Mouse (Mus musculus): Measurements from ENCODE around the gene Nxpe4. TPM values are rescaled to one million over a fixed set of nuclear protein-coding genes. Genes with fewer than 3 reads are reported as not detected.

Gene Nxpe4
- polyA plus RNA-seq, 1 experiment from 2014 or later, result 9.3 TPM

GRCm38 (mm10) chr9:48182718-48183414, 21.0 kb downstream of the Nxpe4 start:
- Histone ChIP-seq H3K4me3 (ENCODE audit: low read depth, low read length) (no peak overlapping the region), H3K4me2 (ENCODE audit: low read depth, low read length) (no peak overlapping the region), H3K9me3 (ENCODE audit: control insufficient read depth, low read length) (no peaks in the 10 kb centered on the region), H3K4me1 (ENCODE audit: control insufficient read depth, insufficient read depth, low read length) (peaks cover 6% of the 10 kb centered on the region; the same call in 1 of the 2 replicates), H3K9ac (replicated peaks; ENCODE audit: low read depth, low read length) (no peak overlapping the region), H3K27ac (ENCODE audit: low read depth, low read length) (no peak overlapping the region), H3K27me3 (ENCODE audit: control insufficient read depth, insufficient read depth, low read length) (no peaks in the 10 kb centered on the region), H3K36me3 (ENCODE audit: control insufficient read depth, insufficient read depth, low read length) (no peaks in the 10 kb centered on the region)
- ATAC-seq (ENCODE audit: low read depth), result no peak
- 25% methylated on average over 7 of the region's 7 CpGs for WGBS

DNA sequence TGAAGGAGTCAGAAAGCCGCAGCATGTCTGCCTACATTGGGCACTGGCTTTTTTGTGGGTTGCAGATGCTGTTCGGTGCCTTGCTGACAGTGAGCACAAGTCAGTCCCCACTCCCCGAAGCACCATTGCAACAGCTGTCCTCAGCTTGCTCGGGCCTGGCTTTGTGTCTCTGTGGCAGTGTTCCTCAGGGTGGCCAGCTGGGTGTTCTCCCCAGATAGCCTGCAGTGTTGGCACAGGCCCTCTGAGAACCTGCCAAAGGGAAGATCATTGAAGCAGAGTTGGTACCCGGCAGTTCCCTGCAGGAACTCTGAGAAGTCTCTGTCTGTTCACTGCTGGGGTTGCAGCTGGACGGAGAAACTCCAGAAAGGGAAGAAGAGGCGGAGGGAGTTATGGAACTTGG, 22.5 kb downstream of the Nxpe4 start:
- Histone ChIP-seq H3K4me1 (ENCODE audit: control insufficient read depth, insufficient read depth, low read length) (peaks cover 6% of the 10 kb centered on the region; the same call in 1 of the 2 replicates), H3K4me2 (ENCODE audit: low read depth, low read length) (no peak overlapping the region), H3K36me3 (ENCODE audit: control insufficient read depth, insufficient read depth, low read length) (no peaks in the 10 kb centered on the region), H3K4me3 (ENCODE audit: low read depth, low read length) (no peak overlapping the region), H3K9ac (replicated peaks; ENCODE audit: low read depth, low read length) (no peak overlapping the region), H3K27ac (ENCODE audit: low read depth, low read length) (peak overlapping the region; percentile 28; the same call in 1 of the 2 replicates), H3K27me3 (ENCODE audit: control insufficient read depth, insufficient read depth, low read length) (no peaks in the 10 kb centered on the region), H3K9me3 (ENCODE audit: control insufficient read depth, low read length) (no peaks in the 10 kb centered on the region)
- ATAC-seq (ENCODE audit: low read depth), result no peak
- 50% methylated on average over 7 of the region's 7 CpGs for WGBS

DNA sequence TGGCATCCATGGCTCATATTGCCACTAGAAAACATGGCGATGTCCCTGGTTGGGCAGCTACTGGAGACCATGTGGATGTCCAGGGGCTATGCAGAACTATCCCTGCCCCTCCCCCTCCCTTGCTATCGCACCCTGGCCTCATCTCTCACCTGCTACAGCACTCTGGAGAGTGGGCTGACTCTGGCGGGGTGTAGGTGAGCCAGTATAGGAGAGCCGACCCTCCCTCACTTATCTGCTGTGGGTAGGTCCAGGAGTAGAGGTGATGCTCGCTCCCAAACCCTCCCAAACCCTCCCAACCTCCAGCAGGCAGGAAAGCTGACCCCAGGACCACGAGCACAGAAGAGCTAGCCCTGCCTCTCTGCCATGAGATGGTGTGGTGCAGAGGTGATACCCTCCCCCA, 27.0 kb downstream of the Nxpe4 start:
- no peak for ATAC-seq (ENCODE audit: low read depth)
- Histone ChIP-seq H3K9ac (replicated peaks; ENCODE audit: low read depth, low read length) (no peak overlapping the region), H3K9me3 (ENCODE audit: control insufficient read depth, low read length) (no peaks in the 10 kb centered on the region), H3K4me1 (ENCODE audit: control insufficient read depth, insufficient read depth, low read length) (peaks cover 3% of the 10 kb centered on the region; the same call in 1 of the 2 replicates), H3K36me3 (ENCODE audit: control insufficient read depth, insufficient read depth, low read length) (no peaks in the 10 kb centered on the region), H3K27me3 (ENCODE audit: control insufficient read depth, insufficient read depth, low read length) (no peaks in the 10 kb centered on the region), H3K4me2 (ENCODE audit: low read depth, low read length) (no peak overlapping the region), H3K27ac (ENCODE audit: low read depth, low read length) (no peak overlapping the region), H3K4me3 (ENCODE audit: low read depth, low read length) (no peak overlapping the region)
- WGBS, result 84% methylated on average over 6 of the region's 6 CpGs

DNA sequence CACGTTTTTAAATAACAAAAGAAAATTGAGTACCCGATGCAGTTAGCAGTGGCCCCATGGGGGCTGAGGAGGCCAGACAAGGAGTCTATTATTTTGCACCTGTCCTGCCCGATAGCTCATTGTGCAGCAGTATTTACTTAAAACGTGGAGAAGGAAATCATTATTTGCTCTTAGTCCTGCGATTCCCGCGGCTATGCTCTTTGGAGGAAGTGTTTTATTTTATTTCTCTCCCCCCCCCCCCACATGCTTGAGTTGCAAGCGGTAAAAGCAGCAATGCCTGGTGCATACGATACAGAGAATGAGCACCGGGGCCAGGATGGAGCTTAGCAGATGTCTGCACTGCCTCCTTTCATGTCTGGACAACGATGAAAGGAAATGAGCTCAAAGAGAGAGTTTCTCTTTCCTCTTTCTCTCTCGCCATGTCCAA, 35.6 kb downstream of the Nxpe4 start:
- Histone ChIP-seq H3K4me1 (ENCODE audit: control insufficient read depth, insufficient read depth, low read length) (peaks cover 7% of the 10 kb centered on the region; the same call in 1 of the 2 replicates), H3K9me3 (ENCODE audit: control insufficient read depth, low read length) (no peaks in the 10 kb centered on the region), H3K4me2 (ENCODE audit: low read depth, low read length) (no peak overlapping the region), H3K36me3 (ENCODE audit: control insufficient read depth, insufficient read depth, low read length) (no peaks in the 10 kb centered on the region), H3K27me3 (ENCODE audit: control insufficient read depth, insufficient read depth, low read length) (no peaks in the 10 kb centered on the region), H3K27ac (ENCODE audit: low read depth, low read length) (no peak overlapping the region), H3K9ac (replicated peaks; ENCODE audit: low read depth, low read length) (no peak overlapping the region), H3K4me3 (ENCODE audit: low read depth, low read length) (no peak overlapping the region)
- ATAC-seq (ENCODE audit: low read depth), result no peak
- WGBS, result 18% methylated on average over 12 of the region's 12 CpGs

GRCm38 (mm10) chr9:48210970-48211369, 49.1 kb downstream of the Nxpe4 start:
- Histone ChIP-seq H3K9me3 (ENCODE audit: control insufficient read depth, low read length) (no peaks in the 10 kb centered on the region), H3K4me3 (ENCODE audit: low read depth, low read length) (no peak overlapping the region), H3K36me3 (ENCODE audit: control insufficient read depth, insufficient read depth, low read length) (no peaks in the 10 kb centered on the region), H3K4me1 (ENCODE audit: control insufficient read depth, insufficient read depth, low read length) (no peaks in the 10 kb centered on the region), H3K27ac (ENCODE audit: low read depth, low read length) (no peak overlapping the region), H3K4me2 (ENCODE audit: low read depth, low read length) (no peak overlapping the region), H3K9ac (replicated peaks; ENCODE audit: low read depth, low read length) (no peak overlapping the region), H3K27me3 (ENCODE audit: control insufficient read depth, insufficient read depth, low read length) (no peaks in the 10 kb centered on the region)
- 83% methylated on average over 6 of the region's 6 CpGs for WGBS
- no peak for ATAC-seq (ENCODE audit: low read depth)

- Histone ChIP-seq H3K27ac (ENCODE audit: low read depth, low read length) (no peak overlapping the region), H3K4me1 (ENCODE audit: control insufficient read depth, insufficient read depth, low read length) (no peaks in the 10 kb centered on the region), H3K27me3 (ENCODE audit: control insufficient read depth, insufficient read depth, low read length) (no peaks in the 10 kb centered on the region), H3K4me3 (ENCODE audit: low read depth, low read length) (no peak overlapping the region), H3K4me2 (ENCODE audit: low read depth, low read length) (no peak overlapping the region), H3K9me3 (ENCODE audit: control insufficient read depth, low read length) (no peaks in the 10 kb centered on the region), H3K9ac (replicated peaks; ENCODE audit: low read depth, low read length) (no peak overlapping the region), H3K36me3 (ENCODE audit: control insufficient read depth, insufficient read depth, low read length) (no peaks in the 10 kb centered on the region)
- ATAC-seq (ENCODE audit: low read depth), result no peak
- whole genome bisulfite sequencing, result 92% methylated on average over 5 of the region's 5 CpGs
These were observed 50.1 kb downstream of the Nxpe4 start for GRCm38 (mm10) chr9:48211912-48212311.

- Histone ChIP-seq H3K9ac (replicated peaks; ENCODE audit: low read depth, low read length) (no peak overlapping the region), H3K4me2 (ENCODE audit: low read depth, low read length) (no peak overlapping the region), H3K4me1 (ENCODE audit: control insufficient read depth, insufficient read depth, low read length) (no peaks in the 10 kb centered on the region), H3K4me3 (ENCODE audit: low read depth, low read length) (no peak overlapping the region), H3K36me3 (ENCODE audit: control insufficient read depth, insufficient read depth, low read length) (no peaks in the 10 kb centered on the region), H3K9me3 (ENCODE audit: control insufficient read depth, low read length) (no peaks in the 10 kb centered on the region), H3K27ac (ENCODE audit: low read depth, low read length) (no peak overlapping the region), H3K27me3 (ENCODE audit: control insufficient read depth, insufficient read depth, low read length) (no peaks in the 10 kb centered on the region)
- no peak for ATAC-seq (ENCODE audit: low read depth)
- WGBS, result 73% methylated on average over 9 of the region's 9 CpGs
These were observed 52.9 kb downstream of the Nxpe4 start for GRCm38 (mm10) chr9:48214751-48215150.

- Histone ChIP-seq H3K27me3 (ENCODE audit: control insufficient read depth, insufficient read depth, low read length) (no peaks in the 10 kb centered on the region), H3K4me2 (ENCODE audit: low read depth, low read length) (no peak overlapping the region), H3K4me1 (ENCODE audit: control insufficient read depth, insufficient read depth, low read length) (no peaks in the 10 kb centered on the region), H3K36me3 (ENCODE audit: control insufficient read depth, insufficient read depth, low read length) (no peaks in the 10 kb centered on the region), H3K4me3 (ENCODE audit: low read depth, low read length) (no peak overlapping the region), H3K27ac (ENCODE audit: low read depth, low read length) (no peak overlapping the region), H3K9ac (replicated peaks; ENCODE audit: low read depth, low read length) (no peak overlapping the region), H3K9me3 (ENCODE audit: control insufficient read depth, low read length) (no peaks in the 10 kb centered on the region)
- ATAC-seq (ENCODE audit: low read depth), result no peak
- WGBS, result 83% methylated on average over 13 of the region's 13 CpGs
These were observed 54.5 kb downstream of the Nxpe4 start for GRCm38 (mm10) chr9:48216091-48217001.

DNA sequence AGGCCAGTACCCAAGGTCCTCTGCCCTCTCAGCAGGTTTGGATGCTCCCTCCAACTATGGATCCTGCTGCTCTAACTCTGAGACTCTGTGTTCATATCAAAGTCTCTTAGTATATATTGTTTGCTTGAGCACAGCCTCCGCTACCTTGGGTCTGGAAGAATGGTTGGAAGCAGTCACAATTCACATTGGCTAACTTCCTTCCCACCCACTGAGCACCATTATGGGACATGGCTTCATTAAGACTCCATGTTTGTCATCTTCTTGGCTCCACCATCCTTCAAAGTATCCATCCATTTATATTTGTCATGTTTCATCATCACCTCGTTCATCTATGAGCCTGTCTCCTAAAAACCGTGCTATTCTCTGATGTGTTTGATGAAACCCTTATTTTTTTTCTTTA, 68.9 kb downstream of the Nxpe4 start:
- Histone ChIP-seq H3K27me3 (ENCODE audit: control insufficient read depth, insufficient read depth, low read length) (no peaks in the 10 kb centered on the region), H3K4me1 (ENCODE audit: control insufficient read depth, insufficient read depth, low read length) (no peaks in the 10 kb centered on the region), H3K36me3 (ENCODE audit: control insufficient read depth, insufficient read depth, low read length) (no peaks in the 10 kb centered on the region), H3K4me3 (ENCODE audit: low read depth, low read length) (no peak overlapping the region), H3K4me2 (ENCODE audit: low read depth, low read length) (no peak overlapping the region), H3K9ac (replicated peaks; ENCODE audit: low read depth, low read length) (no peak overlapping the region), H3K27ac (ENCODE audit: low read depth, low read length) (no peak overlapping the region), H3K9me3 (ENCODE audit: control insufficient read depth, low read length) (no peaks in the 10 kb centered on the region)
- 92% methylated on average over 3 of the region's 3 CpGs for WGBS
- no peak for ATAC-seq (ENCODE audit: low read depth)

Data from neural tube, embryonic 14.5 days (tissue).